Mouse (Mus musculus): Measurements from ENCODE around the gene Klhl42. TPM values are rescaled to one million over a fixed set of nuclear protein-coding genes. Genes with fewer than 3 reads are reported as not detected.

Klhl42 gene
- 10 to 100 TPM; 18.0 to 21.9 TPM for polyA plus RNA-seq (2017; shearing (Covaris generic))

DNA sequence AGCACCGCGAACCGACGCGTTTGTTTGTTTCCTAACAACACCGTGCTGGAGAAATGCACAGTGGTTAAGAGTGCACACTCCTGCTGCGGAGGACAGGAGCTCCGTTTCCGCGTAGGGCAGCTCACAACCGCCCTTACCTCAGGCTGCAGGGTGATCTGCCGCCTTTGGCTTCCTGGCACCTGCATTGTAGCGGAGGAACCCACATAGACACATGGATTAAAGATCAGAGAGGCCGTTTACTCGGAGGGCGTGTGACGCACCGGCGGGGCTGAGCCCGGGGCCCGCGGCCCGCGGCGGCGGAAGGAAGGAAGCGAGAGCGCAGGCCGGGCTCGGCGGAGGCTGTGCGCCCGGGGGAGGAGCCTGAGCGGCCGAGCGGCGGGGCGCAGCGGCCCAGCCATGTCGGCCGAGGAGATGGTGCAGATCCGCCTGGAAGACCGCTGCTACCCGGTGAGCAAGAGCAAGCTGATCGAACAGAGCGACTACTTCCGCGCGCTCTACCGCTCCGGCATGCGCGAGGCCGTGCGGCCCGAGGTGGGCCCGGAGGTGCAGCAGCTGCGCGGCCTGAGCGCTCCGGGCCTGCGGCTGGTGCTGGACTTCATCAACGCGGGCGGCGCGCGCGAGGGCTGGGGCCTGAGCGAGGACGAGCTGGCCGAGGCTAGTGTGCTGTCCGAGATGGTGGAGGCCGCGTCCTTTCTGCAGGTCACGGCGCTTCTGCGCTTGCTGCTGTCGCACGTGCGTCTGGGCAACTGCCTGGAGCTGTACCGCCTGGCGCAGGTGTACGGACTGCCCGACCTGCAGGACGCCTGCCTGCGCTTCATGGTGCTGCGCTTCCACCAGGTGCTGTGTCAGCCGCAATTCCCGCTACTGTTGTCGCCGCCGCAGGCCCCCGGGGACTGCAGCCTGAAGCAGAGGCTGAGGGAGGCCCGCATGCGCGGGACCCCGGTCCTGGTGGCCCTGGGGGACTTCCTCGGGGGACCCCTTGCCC is at the start of gene Klhl42:
Klhl42 (plus strand) TSS at position 244 of the 985 bp plus-strand sequence.
- peak; percentile 79 for ATAC-seq

- ATAC-seq: peak; percentile 96
Measured at GRCm38 (mm10) chr6:147042291-147043290, 48.6 kb upstream of the Klhl42 start, which contains the start of gene Mrps35. Gene Mrps35, plus strand, starts transcription at chr6:147042764.

DNA sequence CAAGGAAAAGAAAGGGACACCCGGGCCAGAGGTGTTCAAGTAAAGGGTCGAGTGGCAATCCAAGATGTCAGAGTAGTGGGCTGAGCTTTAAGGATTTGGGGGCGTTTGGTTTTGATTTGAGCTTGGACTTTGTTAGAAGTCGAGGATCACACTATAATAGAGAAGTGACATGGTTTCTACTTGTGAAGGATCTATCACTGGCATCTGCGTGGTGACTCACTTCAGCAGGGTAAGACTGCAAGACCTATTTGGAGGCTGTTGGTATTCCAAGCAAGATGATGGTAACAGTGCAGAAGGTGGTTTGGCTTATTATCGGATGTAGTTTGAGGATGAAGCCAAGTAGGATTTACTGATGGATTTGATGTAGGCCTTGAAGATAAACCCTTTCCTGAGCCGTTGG is 47.5 kb upstream of the Klhl42 start:
- ATAC-seq: no peak

DNA sequence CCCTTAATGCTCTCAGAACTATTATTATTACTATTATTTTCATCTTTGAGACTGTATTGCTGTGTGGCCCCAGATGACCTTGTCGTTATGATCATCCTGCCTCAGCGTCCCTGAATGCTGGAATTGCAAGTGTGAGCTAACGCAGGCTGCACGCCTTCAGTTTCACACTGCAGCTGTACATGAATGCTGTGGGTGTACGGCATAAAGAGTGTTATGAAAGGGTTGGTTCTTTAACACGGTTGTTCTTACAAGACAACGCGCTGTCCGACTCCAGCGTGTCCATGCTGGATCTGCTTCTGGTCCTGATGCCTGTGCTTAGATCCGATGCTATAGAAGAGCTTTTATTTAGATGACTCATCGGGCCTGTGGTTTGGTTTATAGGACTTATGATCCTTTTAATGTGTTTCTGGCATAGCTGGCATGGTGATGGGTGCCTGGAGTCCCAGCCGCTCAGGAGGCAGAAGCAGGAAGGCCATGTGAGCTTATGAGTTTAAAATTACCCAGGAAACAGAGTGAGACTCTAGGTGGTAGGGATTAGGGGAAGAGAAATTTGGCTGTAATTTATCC is 41.9 kb upstream of the Klhl42 start:
- ATAC-seq: no peak

- no peak for ATAC-seq
Measured at GRCm38 (mm10) chr6:147051666-147052065, 39.5 kb upstream of the Klhl42 start.

DNA sequence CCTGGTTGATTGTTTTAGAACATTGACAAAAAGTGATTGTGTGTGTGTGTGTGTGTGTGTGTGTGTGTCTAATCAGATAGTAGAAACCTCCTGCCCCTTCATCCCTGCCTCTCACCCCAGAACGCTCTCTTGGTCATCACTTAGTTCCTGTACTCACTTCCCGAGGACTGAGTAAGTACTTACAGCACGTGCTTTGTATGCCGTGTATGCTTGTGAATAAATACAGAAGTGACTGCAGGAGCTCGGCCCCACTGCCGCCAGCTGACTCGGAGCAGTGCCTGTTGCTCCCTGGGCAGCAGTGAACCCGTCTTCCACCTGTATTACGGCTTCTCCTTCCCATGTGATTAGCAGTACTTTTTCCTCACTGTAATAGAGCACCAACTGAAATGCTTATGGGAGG is 38.7 kb upstream of the Klhl42 start:
- ATAC-seq: no peak

DNA sequence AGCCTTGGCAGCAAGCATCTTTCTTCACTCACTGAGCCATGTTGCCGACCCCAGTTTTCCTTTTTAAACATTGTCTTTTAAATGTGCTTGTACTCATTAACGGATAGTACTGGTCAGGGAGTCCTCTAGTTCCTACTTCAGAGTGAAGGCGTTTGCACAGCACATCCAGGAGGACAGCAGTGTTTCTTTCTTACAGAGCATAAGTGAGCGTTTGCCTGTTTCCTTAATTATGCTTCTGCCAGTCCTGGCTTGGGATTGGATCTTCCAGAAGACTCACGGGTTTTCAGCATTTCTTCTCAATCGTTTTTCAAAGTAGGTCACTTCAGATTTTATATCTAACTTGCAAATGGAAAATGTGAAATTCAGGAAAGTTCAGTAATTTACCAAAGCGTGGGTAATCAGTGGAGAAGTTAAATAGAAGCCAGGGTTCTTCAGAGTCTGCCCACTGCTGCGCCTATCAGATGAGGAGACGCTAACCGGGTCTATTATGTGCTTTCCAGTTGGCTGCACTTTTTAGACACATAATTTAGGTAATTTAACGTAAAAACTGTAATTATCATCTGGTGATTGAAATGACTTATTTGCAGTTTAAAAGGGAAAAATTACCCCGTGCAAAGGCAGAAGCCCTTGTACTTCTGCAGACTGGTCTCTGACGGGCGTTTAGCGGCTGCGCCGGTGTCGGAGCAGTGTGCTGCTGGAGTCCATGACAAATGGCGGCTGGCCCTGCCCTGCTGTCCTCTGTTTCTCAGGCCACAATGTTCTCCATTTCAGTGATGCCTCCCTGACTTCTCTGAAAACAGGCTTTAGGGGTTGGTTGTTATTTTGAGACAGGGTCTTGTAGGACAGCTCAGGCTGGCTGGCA is 37.2 kb upstream of the Klhl42 start:
- ATAC-seq: no peak

DNA sequence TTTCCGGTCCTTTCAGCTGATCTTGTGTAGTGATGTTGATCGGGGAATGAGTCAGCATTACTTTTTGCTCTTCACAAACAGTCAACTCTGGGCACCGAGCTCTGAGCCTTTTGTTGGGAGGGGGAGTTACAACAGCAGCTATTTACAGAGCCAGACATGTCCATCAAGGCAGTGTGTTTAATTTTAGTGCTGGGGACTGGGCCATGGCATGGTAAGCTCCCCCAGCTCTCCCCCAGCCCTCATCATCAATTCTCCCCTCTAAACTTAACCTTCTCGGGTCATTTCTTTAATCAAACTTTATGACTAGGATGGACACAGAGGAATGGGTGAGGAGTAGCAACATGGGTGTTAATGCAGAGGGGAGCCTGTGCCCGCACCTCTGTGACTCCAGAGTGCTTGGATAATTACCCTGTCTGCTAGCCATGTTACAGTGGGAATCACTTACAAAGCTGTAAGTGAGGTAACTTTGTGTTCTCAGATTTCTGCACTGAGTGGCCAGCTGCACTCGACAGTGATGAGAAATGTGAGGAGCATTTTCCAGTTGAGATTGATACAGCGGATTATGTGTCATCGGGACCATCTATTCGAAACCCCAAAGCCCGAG is 35.7 kb upstream of the Klhl42 start:
- ATAC-seq: no peak

DNA sequence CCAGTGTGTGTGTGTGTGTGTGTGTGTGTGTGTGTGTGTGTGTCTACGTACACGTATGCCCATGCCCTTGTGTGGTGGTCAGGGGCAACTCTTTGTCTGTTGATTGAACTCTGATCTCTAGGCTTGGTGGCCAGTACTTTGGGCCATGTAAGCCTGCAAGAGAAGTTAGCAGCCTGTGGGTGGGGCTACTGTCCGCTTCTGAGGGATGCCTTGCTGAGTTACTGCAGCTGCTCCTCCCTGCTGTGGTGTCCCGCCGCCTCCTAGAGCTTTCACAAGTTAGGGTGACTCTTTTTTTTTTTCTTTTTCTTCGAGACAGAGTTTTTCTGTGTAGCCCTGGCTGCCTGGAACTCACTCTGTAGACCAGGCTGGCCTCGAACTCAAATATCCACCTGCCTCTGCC is 31.9 kb upstream of the Klhl42 start:
- no peak for ATAC-seq

GRCm38 (mm10) chr6:147061630-147062029 is 29.5 kb upstream of the Klhl42 start:
- ATAC-seq: no peak

DNA sequence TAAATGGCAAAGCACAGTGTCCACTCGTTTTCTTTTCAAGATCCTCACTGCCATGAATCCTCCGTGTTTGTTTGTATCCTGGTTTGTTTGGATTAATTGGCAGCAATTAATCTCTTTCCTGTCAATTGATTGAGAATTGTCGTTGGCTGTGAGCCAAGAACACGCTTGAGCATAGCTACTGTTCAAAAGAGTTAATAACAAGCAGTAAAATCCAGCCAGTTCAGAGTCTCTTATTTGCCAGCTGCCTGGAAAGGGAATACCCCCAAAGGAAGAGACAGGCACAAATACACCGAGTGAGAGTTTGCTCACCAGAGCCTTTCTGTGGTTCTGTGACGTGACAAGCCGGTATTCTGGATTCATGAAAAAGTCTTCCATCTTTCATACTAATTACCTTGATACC is 29.1 kb upstream of the Klhl42 start:
- no peak for ATAC-seq

GRCm38 (mm10) chr6:147062694-147063093 is 28.5 kb upstream of the Klhl42 start:
- ATAC-seq: no peak

DNA sequence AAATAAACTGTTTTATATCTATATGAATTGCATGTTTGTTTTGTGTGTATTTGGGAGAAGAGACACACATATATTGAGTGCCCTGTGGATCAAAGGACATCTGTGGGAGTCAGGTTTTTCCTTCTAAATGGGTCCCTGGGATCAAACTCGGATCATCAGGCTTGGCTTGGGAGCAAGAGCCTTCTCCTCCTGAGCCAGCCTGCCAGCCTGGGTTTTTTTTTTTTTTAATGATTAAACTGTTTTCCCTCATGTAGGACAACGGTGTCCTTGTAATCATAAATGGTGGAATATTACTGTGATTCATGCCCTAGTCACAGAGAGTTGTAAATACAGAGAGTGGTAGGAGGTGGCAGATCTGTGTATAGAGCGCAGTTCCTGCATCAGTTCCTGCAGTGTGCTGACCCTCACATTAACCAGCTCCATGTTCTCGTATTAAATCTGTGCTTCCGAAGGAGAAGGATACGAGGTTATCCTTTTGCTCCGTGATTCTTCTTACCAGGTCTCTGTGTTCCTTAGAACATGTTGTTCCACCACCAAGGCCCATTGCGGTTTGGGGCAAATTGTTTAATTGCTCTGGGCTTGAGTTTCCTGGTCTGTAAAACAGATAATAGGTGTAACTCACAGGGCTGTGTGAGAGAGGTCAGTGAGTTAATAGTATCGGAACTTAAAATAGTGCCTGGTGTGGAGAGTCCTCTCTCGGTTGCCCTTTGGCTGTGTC is 26.8 kb upstream of the Klhl42 start:
- no peak for ATAC-seq

- ATAC-seq: no peak
Measured at GRCm38 (mm10) chr6:147064944-147065261, 26.3 kb upstream of the Klhl42 start.

GRCm38 (mm10) chr6:147075808-147076387 is 15.3 kb upstream of the Klhl42 start:
- no peak for ATAC-seq

GRCm38 (mm10) chr6:147076878-147077277 is 14.3 kb upstream of the Klhl42 start:
- ATAC-seq: no peak

DNA sequence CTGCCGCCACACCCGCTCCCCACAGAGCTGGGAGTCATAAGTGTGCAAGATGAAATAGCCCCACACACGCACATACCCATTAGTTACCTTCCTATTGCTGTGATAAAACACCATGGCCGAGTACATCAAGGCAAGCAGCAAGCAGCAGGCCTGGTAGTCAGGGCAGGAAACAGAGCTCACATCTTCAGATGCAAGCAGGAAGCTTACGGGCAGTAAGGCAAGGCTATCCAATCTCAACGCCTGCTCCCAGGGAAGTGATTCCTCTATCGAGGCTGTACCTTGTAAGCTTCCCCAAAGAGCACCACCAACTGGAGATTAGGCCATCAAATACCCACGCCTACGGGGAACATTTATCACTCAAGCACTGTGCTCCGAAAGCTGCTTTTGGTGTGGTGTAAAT is 11.3 kb upstream of the Klhl42 start:
- no peak for ATAC-seq

GRCm38 (mm10) chr6:147085398-147086040 is 5.7 kb upstream of the Klhl42 start:
- ATAC-seq: no peak

- no peak for ATAC-seq
Measured at GRCm38 (mm10) chr6:147086594-147087225, 4.5 kb upstream of the Klhl42 start, which contains the start of gene Mansc4. Gene Mansc4, minus strand, starts transcription at chr6:147087032.

Measured in activated CD4-positive, CD25-positive, alpha-beta regulatory T cell, adult 4 months (primary cell).